Mouse (Mus musculus) neural tube, postnatal 0 days (tissue): ENCODE data around the gene Gm11595. TPM values are rescaled to one million over a fixed set of nuclear protein-coding genes. Genes with fewer than 3 reads are reported as not detected.

Experiments
- polyA plus RNA-seq: library from polyadenylated mRNA; unstranded; fragments of >200 nt; fragmentation: Nextera tagmentation; extraction: Ambion mirVana; gene quantifications from 2 replicates; pipeline ENCODE4 v1.2.1, GENCODE M21; 2015

Gene Gm11595
- polyA plus RNA-seq, result not detected in 2 replicates

DNA sequence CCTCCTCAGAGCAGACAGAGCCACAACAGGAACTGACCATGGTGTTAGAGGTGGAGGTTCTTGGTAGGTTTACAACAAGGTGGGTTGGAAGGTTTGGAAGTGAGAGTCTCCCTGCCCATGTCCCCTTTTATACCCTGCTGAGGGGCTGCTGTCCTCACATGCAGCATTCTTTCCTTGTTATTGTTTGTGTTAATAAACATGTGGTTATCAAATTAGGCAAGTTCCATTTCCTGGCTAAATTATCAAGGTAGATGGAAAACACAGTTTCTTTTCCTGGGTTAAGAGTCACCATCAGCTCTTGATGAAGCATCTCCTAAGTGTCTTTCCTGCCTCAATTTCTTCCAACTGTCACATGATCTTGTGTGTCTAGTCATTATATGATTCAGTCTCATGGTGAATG lies at the start of gene Gm11595:
Gene Gm11595, minus strand, starts transcription at position 101 of the 400 bp plus-strand sequence.

DNA sequence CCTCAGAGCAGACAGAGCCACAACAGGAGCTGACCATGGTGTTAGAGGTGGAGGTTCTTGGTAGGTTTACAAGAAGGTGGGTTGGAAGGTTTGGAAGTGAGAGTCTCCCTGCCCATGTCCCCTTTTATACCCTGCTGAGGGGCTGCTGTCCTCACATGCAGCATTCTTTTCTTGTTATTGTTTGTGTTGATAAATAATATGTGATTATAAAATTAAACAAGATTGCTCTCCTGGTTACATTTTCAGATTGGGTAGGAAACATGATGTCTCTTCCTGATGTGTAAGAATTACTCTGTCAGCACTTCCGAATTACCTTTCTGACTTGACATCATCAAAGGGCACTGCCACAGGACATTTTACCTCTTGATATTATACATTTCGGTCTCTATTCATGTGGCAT lies 42.9 kb upstream of the Gm11595 start, which contains the start of gene Gm11564:
Gene Gm11564, minus strand, starts transcription at position 101 of the 400 bp plus-strand sequence.

GRCm38 (mm10) chr11:99809792-99810191 lies 37.1 kb upstream of the Gm11595 start, which contains the start of gene Krtap4-13:
Gene Krtap4-13, minus strand, starts transcription at chr11:99809892.

DNA sequence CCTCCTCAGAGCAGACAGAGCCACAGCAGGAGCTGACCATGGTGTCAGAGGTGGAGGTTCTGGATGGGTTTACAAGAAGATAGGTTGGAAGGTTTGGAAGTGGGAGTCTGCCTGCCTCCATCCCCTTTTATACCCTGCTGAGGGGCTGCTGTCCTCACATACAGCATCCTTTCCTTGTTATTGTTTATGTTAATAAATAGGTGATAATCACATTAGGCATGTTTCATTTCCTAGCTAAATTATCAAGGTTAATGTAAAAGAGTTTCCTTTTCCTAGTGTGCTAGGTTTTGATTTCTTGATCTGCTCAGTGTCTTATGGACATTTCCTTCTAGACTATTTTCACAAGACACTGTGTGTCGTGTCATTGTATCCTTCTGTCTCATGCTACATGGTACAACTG lies 31.6 kb upstream of the Gm11595 start, which contains the start of gene Gm11554:
Gene Gm11554, minus strand, starts transcription at position 101 of the 400 bp plus-strand sequence.

DNA sequence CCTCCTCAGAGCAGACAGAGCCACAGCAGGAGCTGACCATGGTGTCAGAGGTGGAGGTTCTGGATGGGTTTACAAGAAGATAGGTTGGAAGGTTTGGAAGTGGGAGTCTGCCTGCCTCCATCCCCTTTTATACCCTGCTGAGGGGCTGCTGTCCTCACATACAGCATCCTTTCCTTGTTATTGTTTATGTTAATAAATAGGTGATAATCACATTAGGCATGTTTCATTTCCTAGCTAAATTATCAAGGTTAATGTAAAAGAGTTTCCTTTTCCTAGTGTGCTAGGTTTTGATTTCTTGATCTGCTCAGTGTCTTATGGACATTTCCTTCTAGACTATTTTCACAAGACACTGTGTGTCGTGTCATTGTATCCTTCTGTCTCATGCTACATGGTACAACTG lies 26.1 kb upstream of the Gm11595 start, which contains the start of gene Gm11569:
Gene Gm11569, minus strand, starts transcription at position 101 of the 400 bp plus-strand sequence.

DNA sequence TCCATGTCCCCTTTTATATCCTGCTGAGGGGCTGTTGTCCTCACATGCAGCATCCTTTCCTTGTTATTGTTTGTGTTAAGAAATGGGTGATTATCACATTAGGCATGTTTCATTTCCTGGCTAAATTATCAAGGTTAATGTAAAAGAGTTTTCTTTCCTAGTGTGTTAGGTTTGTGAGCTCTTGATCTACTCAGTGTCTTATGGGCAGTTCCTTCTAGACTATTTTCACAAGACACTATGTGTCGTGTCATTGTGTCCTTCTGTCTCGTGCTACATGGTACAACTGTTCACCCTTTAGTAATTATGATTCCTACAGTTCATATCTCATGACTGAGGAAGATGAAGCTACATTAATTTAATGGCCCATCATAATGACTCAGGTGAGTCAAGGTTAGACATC lies 20.7 kb upstream of the Gm11595 start, which contains the start of gene Gm11596:
Gene Gm11596, minus strand, starts transcription at position 101 of the 400 bp plus-strand sequence.

DNA sequence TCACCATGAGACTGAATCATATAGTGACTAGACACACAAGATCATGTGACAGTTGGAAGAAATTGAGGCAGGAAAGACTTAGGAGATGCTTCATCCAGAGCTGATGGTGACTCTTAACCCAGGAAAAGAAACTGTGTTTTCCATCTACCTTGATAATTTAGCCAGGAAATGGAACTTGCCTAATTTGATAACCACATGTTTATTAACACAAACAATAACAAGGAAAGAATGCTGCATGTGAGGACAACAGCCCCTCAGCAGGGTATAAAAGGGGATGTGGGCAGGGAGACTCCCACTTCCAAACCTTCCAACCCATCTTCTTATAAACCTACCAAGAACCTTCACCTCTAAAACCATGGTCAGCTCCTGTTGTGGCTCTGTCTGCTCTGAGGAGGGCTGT lies 12.2 kb upstream of the Gm11595 start, which contains the start of gene Krtap4-9:
Gene Krtap4-9, plus strand, starts transcription at position 301 of the 400 bp plus-strand sequence.

DNA sequence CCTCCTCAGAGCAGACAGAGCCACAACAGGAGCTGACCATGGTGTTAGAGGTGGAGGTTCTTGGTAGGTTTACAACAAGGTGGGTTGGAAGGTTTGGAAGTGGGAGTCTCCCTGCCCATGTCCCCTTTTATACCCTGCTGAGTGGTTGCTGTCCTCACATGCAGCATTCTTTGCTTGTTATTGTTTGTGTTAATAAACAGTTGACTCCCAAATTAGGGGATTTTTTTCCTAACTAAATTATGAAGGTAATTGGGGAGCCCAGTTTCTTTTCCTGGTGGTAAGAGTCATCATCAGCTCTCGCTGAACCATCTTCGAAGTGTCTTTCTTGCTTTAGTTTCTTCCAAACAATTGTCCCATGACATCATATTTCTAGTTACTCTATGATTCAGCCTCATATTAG lies 7.9 kb upstream of the Gm11595 start, which contains the start of gene Krtap4-8:
Gene Krtap4-8, minus strand, starts transcription at position 101 of the 400 bp plus-strand sequence.

GRCm38 (mm10) chr11:99734190-99734589 lies 38.5 kb downstream of the Gm11595 start, which contains the start of gene Gm14180:
Gene Gm14180, minus strand, starts transcription at chr11:99734290.

Other genes with a start within 250 kb of the Gm11595 start
- gene Krt40, start 229.8 kb downstream of the Gm11595 start, polyA plus RNA-seq, result not detected in 2 replicates
- not detected in 2 replicates for gene Krtap3-3, start 222.0 kb downstream of the Gm11595 start, polyA plus RNA-seq
- not detected in 2 replicates for gene Krtap3-2, start 216.1 kb downstream of the Gm11595 start, polyA plus RNA-seq
- gene Gm11939, start 213.4 kb downstream of the Gm11595 start, polyA plus RNA-seq, result not detected in 2 replicates
- not detected in 2 replicates for gene Krtap3-1, start 206.3 kb downstream of the Gm11595 start, polyA plus RNA-seq
- not detected in 2 replicates for gene Krtap1-5, start 191.9 kb downstream of the Gm11595 start, polyA plus RNA-seq
- gene Krtap1-4, start 189.3 kb downstream of the Gm11595 start, polyA plus RNA-seq, result not detected in 2 replicates
- gene Krtap1-3, start 181.6 kb downstream of the Gm11595 start, polyA plus RNA-seq, result not detected in 2 replicates
- gene Krtap9-3, start 174.8 kb downstream of the Gm11595 start, polyA plus RNA-seq, result not detected in 2 replicates
- gene Gm11938, start 169.6 kb downstream of the Gm11595 start, polyA plus RNA-seq, result not detected in 2 replicates
- not detected in 2 replicates for gene Gm11937, start 162.7 kb downstream of the Gm11595 start, polyA plus RNA-seq
- gene Krtap2-4, start 158.1 kb downstream of the Gm11595 start, polyA plus RNA-seq, result not detected in 2 replicates
- not detected in 2 replicates for gene Gm11562, start 152.5 kb downstream of the Gm11595 start, polyA plus RNA-seq
- gene Krtap4-1, start 144.7 kb downstream of the Gm11595 start, polyA plus RNA-seq, result not detected in 2 replicates
- not detected in 2 replicates for gene Krtap4-2, start 137.8 kb downstream of the Gm11595 start, polyA plus RNA-seq
- not detected in 2 replicates for gene Krtap4-7, start 128.8 kb downstream of the Gm11595 start, polyA plus RNA-seq
- not detected in 2 replicates for gene Gm11555, start 122.7 kb downstream of the Gm11595 start, polyA plus RNA-seq
- not detected in 2 replicates for gene Gm11563, start 114.0 kb downstream of the Gm11595 start, polyA plus RNA-seq
- gene Krtap4-6, start 107.0 kb downstream of the Gm11595 start, polyA plus RNA-seq, result not detected in 2 replicates
- not detected in 2 replicates for gene Gm14190, start 82.2 kb downstream of the Gm11595 start, polyA plus RNA-seq
- not detected in 2 replicates for gene Gm14180, start 38.6 kb downstream of the Gm11595 start, polyA plus RNA-seq
- not detected in 2 replicates for gene Krtap4-8, start 7.8 kb upstream of the Gm11595 start, polyA plus RNA-seq
- gene Krtap4-9, start 12.3 kb upstream of the Gm11595 start, polyA plus RNA-seq, result not detected in 2 replicates
- not detected in 2 replicates for gene Gm11596, start 20.6 kb upstream of the Gm11595 start, polyA plus RNA-seq
- not detected in 2 replicates for gene Gm11569, start 26.0 kb upstream of the Gm11595 start, polyA plus RNA-seq
- gene Gm11554, start 31.5 kb upstream of the Gm11595 start, polyA plus RNA-seq, result not detected in 2 replicates
- not detected in 2 replicates for gene Krtap4-13, start 37.0 kb upstream of the Gm11595 start, polyA plus RNA-seq
- gene Gm11564, start 42.8 kb upstream of the Gm11595 start, polyA plus RNA-seq, result not detected in 2 replicates
- gene 2300003K06Rik, start 65.2 kb upstream of the Gm11595 start, polyA plus RNA-seq, result not detected in 2 replicates
- gene Krtap4-16, start 78.7 kb upstream of the Gm11595 start, polyA plus RNA-seq, result not detected in 2 replicates
- not detected in 2 replicates for gene Gm11568, start 85.0 kb upstream of the Gm11595 start, polyA plus RNA-seq
- not detected in 2 replicates for gene Gm11559, start 91.6 kb upstream of the Gm11595 start, polyA plus RNA-seq
- gene Krtap9-1, start 100.5 kb upstream of the Gm11595 start, polyA plus RNA-seq, result not detected in 2 replicates
- gene Gm11567, start 106.3 kb upstream of the Gm11595 start, polyA plus RNA-seq, result not detected in 2 replicates
- gene Krtap31-1, start 135.0 kb upstream of the Gm11595 start, polyA plus RNA-seq, result not detected in 2 replicates
- not detected in 2 replicates for gene Gm11565, start 141.8 kb upstream of the Gm11595 start, polyA plus RNA-seq
- gene Krtap31-2, start 163.4 kb upstream of the Gm11595 start, polyA plus RNA-seq, result not detected in 2 replicates
- not detected in 2 replicates for gene Krtap9-5, start 175.6 kb upstream of the Gm11595 start, polyA plus RNA-seq
- gene Krtap29-1, start 206.1 kb upstream of the Gm11595 start, polyA plus RNA-seq, result not detected in 2 replicates
- 0.15 TPM in 2 replicates for gene Krtap16-1, start 213.7 kb upstream of the Gm11595 start, polyA plus RNA-seq
- gene Krtap17-1, start 221.1 kb upstream of the Gm11595 start, polyA plus RNA-seq, result 3.1 and 3.3 TPM in 2 replicates
- not detected in 2 replicates for gene Krt33a, start 243.3 kb upstream of the Gm11595 start, polyA plus RNA-seq